Mouse (Mus musculus) forebrain, embryonic 11.5 days (tissue): ENCODE measurements around the gene Gprin3. TPM values are rescaled to one million over a fixed set of nuclear protein-coding genes. Genes with fewer than 3 reads are reported as not detected.

Experiments
- ATAC-seq: fragments of 200-750 bp; cut with Nextera tagmentation; replicated peaks from 2 replicates; pipeline ENCODE4 v1.8.0; 2017; ENCODE audit warnings: moderate TSS enrichment; ENCODE audit not compliant: low FRiP score
- DNase-seq: peaks from one replicate; pipeline ENCODE4 v3.0.0-alpha.2; 2017; ENCODE audit warnings: low spot score
- H3K27ac ChIP-seq: fragments of 300-500 bp; sonication (generic); 2 replicates; pipeline ENCODE4 v1.5.1; 2014; ENCODE audit warnings: low read depth, low read length
- H3K27me3 ChIP-seq: fragments of 300-500 bp; sonication (generic); 2 replicates; pipeline ENCODE4 v1.6.1; 2014; ENCODE audit warnings: mild to moderate bottlenecking, low read length, mixed read lengths; ENCODE audit not compliant: control insufficient read depth, insufficient read depth
- H3K36me3 ChIP-seq: fragments of 300-500 bp; sonication (generic); 2 replicates; pipeline ENCODE4 v1.6.1; 2014; ENCODE audit warnings: mild to moderate bottlenecking, low read length, moderate library complexity, mixed read lengths; ENCODE audit not compliant: control insufficient read depth, insufficient read depth
- H3K4me1 ChIP-seq: fragments of 300-500 bp; sonication (generic); replicated peaks from 2 replicates; pipeline ENCODE4 v1.6.1; 2014; ENCODE audit warnings: low read length, mixed read lengths; ENCODE audit not compliant: control insufficient read depth, insufficient read depth
- H3K4me2 ChIP-seq: fragments of 300-500 bp; sonication (generic); 2 replicates; pipeline ENCODE4 v1.6.1; 2014; ENCODE audit warnings: low read depth, mild to moderate bottlenecking, low read length, moderate library complexity, mixed read lengths; ENCODE audit not compliant: severe bottlenecking
- H3K4me3 ChIP-seq: fragments of 300-500 bp; sonication (generic); 2 replicates; pipeline ENCODE4 v1.5.1; 2014; ENCODE audit warnings: low read depth, low read length
- H3K9ac ChIP-seq: fragments of 300-500 bp; sonication (generic); 2 replicates; pipeline ENCODE4 v1.6.1; 2014; ENCODE audit warnings: low read length
- H3K9me3 ChIP-seq: fragments of 300-500 bp; sonication (generic); 2 replicates; pipeline ENCODE4 v1.6.1; 2016; ENCODE audit warnings: low read length, mixed read lengths; ENCODE audit not compliant: control insufficient read depth
- WGBS: fragments of 180-500 bp; shearing (Covaris S2); extraction: QIAGEN DNeasy Blood & Tissue Kit; methylation state at CpG from one replicate; pipeline ENCODE4 v1.1.7; 2014; 5-methylcytosine and 5-hydroxymethylcytosine counted together
- polyA plus RNA-seq: library from polyadenylated mRNA; unstranded; fragments of >200 nt; fragmentation: Nextera tagmentation; extraction: Ambion mirVana; gene quantifications from 2 replicates; pipeline ENCODE4 v1.2.1, GENCODE M21; 2014

Gprin3 gene
- 0.12 and 0.16 TPM in 2 replicates for polyA plus RNA-seq

DNA sequence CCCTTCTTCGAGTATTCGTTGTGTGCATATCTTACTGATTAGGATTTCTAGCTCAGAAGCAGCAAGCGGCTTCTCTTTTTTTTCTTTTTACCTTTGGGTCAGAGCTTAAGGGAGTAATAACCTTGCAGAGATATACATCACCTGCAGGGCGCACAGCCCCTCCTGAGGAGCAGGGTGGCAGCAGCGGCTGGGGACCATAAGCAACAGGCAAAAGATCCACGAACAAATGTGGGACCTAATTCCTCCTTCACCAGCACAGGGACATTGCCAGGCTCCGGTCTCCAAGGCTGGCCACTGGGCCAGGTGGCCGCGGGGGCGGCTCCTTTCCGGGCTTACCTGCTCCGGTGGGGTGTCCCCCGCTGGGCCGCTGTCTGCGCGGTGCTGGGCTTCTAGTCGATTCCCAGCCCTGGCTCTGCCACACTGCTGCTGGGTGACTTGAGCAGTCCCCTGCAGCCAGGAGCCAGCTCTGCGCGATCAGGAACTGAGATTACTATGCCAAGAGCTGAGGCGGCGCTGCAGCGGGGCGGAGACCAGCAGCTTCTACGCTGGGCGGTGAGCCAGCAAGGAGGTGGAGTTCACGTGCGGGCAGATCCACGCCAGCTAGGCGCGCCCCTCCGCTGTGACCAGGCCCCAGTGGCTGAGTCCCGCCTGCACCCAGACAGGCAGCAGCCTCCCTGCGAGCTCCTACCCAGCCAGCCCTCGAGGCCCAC lies at the start of gene Gprin3:
Gene Gprin3, minus strand, starts transcription at position 471 of the 710 bp plus-strand sequence.
- Histone ChIP-seq H3K4me3 (peak within 1 kb of the TSS; percentile 35), H3K36me3 (no peaks in the 10 kb centered on the region), H3K9me3 (no peaks in the 10 kb centered on the region), H3K9ac (peak within 1 kb of the TSS; percentile 50), H3K27ac (no peak within 1 kb of the TSS), H3K4me2 (peak within 1 kb of the TSS; percentile 64), H3K4me1 (no peaks in the 10 kb centered on the region), H3K27me3 (no peaks in the 10 kb centered on the region)
- DNase-seq (peak; percentile 83), ATAC-seq (peak; percentile 92)
- WGBS, result 8% methylated on average over 34 of the region's 34 CpGs

DNA sequence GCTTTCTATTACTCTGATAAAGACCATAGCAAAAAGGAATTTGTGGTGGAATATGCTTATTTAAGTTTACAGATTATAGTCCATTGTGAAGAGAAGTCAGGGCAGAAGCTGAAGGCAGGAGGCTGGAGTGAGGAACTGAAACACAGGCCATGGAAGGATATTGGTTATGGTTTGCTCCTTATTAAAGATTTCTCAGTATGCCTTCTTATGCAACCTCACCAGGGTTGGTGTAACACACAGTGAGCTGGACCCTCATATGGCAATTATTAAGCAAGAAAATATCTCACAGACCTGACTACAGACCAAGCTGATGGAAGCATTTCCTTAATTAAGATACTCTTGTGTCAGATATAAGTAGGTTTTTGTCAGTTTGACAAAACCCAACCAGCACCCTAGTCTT lies 32.8 kb upstream of the Gprin3 start:
- Histone ChIP-seq H3K9ac (no peak overlapping the region), H3K9me3 (no peaks in the 10 kb centered on the region), H3K4me3 (no peak overlapping the region), H3K4me1 (no peaks in the 10 kb centered on the region), H3K36me3 (no peaks in the 10 kb centered on the region), H3K27me3 (no peaks in the 10 kb centered on the region), H3K4me2 (no peak overlapping the region), H3K27ac (no peak overlapping the region)
- DNase-seq, result no peak
- ATAC-seq, result no peak

GRCm38 (mm10) chr6:59456116-59456515 lies 30.0 kb upstream of the Gprin3 start:
- Histone ChIP-seq H3K4me3 (no peak overlapping the region), H3K36me3 (no peaks in the 10 kb centered on the region), H3K27ac (no peak overlapping the region), H3K9me3 (no peaks in the 10 kb centered on the region), H3K27me3 (no peaks in the 10 kb centered on the region), H3K9ac (no peak overlapping the region), H3K4me1 (no peaks in the 10 kb centered on the region), H3K4me2 (no peak overlapping the region)
- ATAC-seq (no peak), DNase-seq (no peak)
- WGBS, result 76% methylated on average over 1 of the region's 1 CpGs

DNA sequence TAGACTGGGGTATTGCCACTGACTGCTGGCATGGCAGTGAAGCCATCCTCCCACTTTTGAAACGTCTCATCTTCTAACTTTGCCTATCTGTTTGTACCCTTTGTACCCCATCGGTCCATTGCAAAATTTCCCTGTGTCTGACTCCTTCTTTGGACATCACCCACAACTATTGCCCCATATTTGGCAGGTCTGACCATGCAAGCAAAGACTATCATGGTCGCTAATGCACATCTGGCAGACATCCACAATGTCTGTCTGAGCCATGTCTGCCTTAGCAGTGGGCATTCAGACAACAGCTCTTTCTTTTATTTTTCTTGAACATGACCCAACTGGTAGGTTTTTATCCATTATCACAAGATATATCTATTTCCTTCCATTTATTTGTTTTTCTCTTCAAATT lies 25.3 kb upstream of the Gprin3 start:
- ATAC-seq (no peak), DNase-seq (no peak)
- Histone ChIP-seq H3K36me3 (no peaks in the 10 kb centered on the region), H3K4me3 (no peak overlapping the region), H3K27ac (no peak overlapping the region), H3K4me2 (no peak overlapping the region), H3K9ac (no peak overlapping the region), H3K27me3 (no peaks in the 10 kb centered on the region), H3K4me1 (no peaks in the 10 kb centered on the region), H3K9me3 (no peaks in the 10 kb centered on the region)
- WGBS, result 81% methylated on average over 3 of the region's 3 CpGs

DNA sequence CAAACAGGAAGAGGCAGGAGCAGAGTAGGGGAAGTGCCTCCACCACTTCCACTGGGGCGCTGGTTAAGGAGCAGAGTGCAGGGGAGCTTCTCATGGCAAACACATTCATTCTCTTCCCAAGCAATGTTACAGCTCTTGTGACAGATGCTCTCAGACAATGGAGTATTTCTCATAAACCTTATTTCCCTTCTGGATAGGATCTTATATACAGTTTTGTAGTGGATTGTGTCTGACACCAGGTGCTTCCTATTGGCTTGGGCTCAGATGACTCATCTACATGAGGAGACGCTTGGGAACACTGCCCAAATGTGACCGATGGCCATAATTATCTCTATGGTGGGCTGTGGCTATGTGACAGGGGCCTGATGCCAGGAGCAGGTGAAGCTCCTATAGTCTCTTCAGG lies 19.0 kb upstream of the Gprin3 start:
- ATAC-seq (no peak), DNase-seq (no peak)
- 85% methylated on average over 3 of the region's 3 CpGs for WGBS
- Histone ChIP-seq H3K4me3 (no peak overlapping the region), H3K4me1 (no peaks in the 10 kb centered on the region), H3K36me3 (no peaks in the 10 kb centered on the region), H3K27ac (no peak overlapping the region), H3K27me3 (no peaks in the 10 kb centered on the region), H3K9me3 (no peaks in the 10 kb centered on the region), H3K4me2 (no peak overlapping the region), H3K9ac (no peak overlapping the region)

DNA sequence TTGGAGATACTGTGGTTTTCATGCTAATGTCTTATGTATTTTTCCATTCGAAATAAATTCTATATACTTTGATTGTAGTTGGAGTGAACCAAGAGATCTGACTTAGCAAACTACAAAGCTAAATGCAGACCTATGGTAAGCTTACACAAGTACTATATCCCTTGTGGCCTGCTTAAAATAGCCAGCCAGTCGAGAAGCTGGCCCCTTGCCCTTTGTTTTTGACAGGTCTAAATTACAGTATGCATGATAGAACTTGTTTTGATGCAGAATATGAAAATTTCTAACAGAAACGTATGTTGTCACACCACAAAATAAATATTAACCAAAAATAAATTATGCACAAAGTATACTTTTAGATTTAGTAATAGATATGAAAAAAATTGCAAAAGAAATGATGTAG lies 9.8 kb upstream of the Gprin3 start:
- DNase-seq (no peak), ATAC-seq (no peak)
- Histone ChIP-seq H3K9ac (no peak overlapping the region), H3K4me1 (no peaks in the 10 kb centered on the region), H3K27ac (no peak overlapping the region), H3K4me3 (no peak overlapping the region), H3K9me3 (no peaks in the 10 kb centered on the region), H3K27me3 (no peaks in the 10 kb centered on the region), H3K36me3 (no peaks in the 10 kb centered on the region), H3K4me2 (no peak overlapping the region)
- 72% methylated on average over 3 of the region's 3 CpGs for WGBS

- H3K27me3 ChIP-seq, result no peaks in the 10 kb centered on the region
- no peak for ATAC-seq
These were observed 7.0 kb upstream of the Gprin3 start for GRCm38 (mm10) chr6:59433116-59433515.

DNA sequence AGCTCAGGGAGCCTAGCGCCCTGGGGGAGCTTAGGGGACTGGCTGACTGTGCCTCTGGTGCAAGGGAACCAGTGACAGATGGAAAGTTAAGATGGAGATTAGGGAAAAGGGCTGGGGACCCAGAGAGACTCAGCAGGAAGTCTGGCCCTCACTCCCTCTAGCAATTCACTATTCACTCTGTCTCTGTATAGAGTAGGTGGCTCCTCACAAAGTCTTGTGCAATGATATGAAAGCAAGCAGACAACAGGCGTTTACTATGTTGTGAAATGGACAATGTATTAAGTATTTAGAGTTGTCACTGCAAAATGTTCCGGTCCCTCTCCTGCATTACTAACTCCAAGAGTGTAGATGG lies 416 bp upstream of the Gprin3 start:
- WGBS, result 37% methylated on average over 3 of the region's 3 CpGs
- Histone ChIP-seq H3K27ac (no peak overlapping the region), H3K27me3 (no peaks in the 10 kb centered on the region), H3K4me2 (peak overlapping the region; percentile 64), H3K4me1 (no peaks in the 10 kb centered on the region), H3K9me3 (no peaks in the 10 kb centered on the region), H3K4me3 (peak overlapping the region; percentile 35), H3K9ac (peak overlapping the region; percentile 50), H3K36me3 (no peaks in the 10 kb centered on the region)
- ATAC-seq (no peak), DNase-seq (no peak)

More at GRCm38 (mm10) chr6:59433116-59433515, 7.0 kb upstream of the Gprin3 start:
- H3K27ac ChIP-seq, result no peak overlapping the region
- 74% methylated on average over 1 of the region's 1 CpGs for WGBS
- DNase-seq, result no peak
- H3K4me1 ChIP-seq, result no peaks in the 10 kb centered on the region
- no peak overlapping the region for H3K4me2 ChIP-seq
- no peaks in the 10 kb centered on the region for H3K36me3 ChIP-seq
- no peak overlapping the region for H3K9ac ChIP-seq
- H3K4me3 ChIP-seq, result no peak overlapping the region
- H3K9me3 ChIP-seq, result no peaks in the 10 kb centered on the region
